Mouse (Mus musculus) heart, embryonic 14.5 days (tissue): ENCODE results near the gene Fam170b. TPM values are rescaled to one million over a fixed set of nuclear protein-coding genes. Genes with fewer than 3 reads are reported as not detected.

Source experiments
- ATAC-seq: fragments of 200-750 bp; cut with Nextera tagmentation; 2 replicates; pipeline ENCODE4 v1.8.0; 2017; ENCODE audit warnings: low read depth, moderate TSS enrichment; ENCODE audit not compliant: insufficient number of reproducible peaks, insufficient read depth, low FRiP score
- H3K27ac ChIP-seq, 2 experiments: fragments of 200-500 bp in 1 of 2; fragments of 300-500 bp in 1 of 2; sonication (generic) in 1 of 2; replicated peaks in 1 of 2; 2 replicates each; pipeline ENCODE4 v1.5.1; 2012 to 2014; ENCODE audit warnings: low read depth in 2 of 2, low read length in 2 of 2, control low read depth in 1 of 2, mild to moderate bottlenecking in 1 of 2, mixed read lengths in 1 of 2; ENCODE audit not compliant: control insufficient read depth in 1 of 2, insufficient read depth in 1 of 2
- H3K27me3 ChIP-seq: fragments of 300-500 bp; sonication (generic); 2 replicates; pipeline ENCODE4 v1.6.1; 2014; ENCODE audit warnings: mild to moderate bottlenecking, low read length, control low read depth; ENCODE audit not compliant: control insufficient read depth, insufficient read depth
- H3K36me3 ChIP-seq: fragments of 300-500 bp; sonication (generic); 2 replicates; pipeline ENCODE4 v1.6.1; 2014; ENCODE audit warnings: mild to moderate bottlenecking, control low read depth, low read length, mixed read lengths; ENCODE audit not compliant: control insufficient read depth, insufficient read depth
- H3K4me1 ChIP-seq, 2 experiments: fragments of 200-500 bp in 1 of 2; fragments of 300-500 bp in 1 of 2; sonication (generic) in 1 of 2; 2 replicates each; pipeline ENCODE4 v1.6.1; 2012 to 2014; ENCODE audit warnings: low read length in 2 of 2, control low read depth in 1 of 2, mixed read lengths in 1 of 2; ENCODE audit not compliant: control insufficient read depth in 2 of 2, insufficient read depth in 2 of 2
- H3K4me2 ChIP-seq: fragments of 300-500 bp; sonication (generic); 2 replicates; pipeline ENCODE4 v1.6.1; 2014; ENCODE audit warnings: mild to moderate bottlenecking, low read length
- H3K4me3 ChIP-seq, 2 experiments: fragments of 200-500 bp in 1 of 2; fragments of 300-500 bp in 1 of 2; sonication (generic) in 1 of 2; 2 replicates each; pipeline ENCODE4 v1.5.1; 2012 to 2014; ENCODE audit warnings: low read length in 2 of 2, mild to moderate bottlenecking in 2 of 2, control low read depth in 1 of 2, low read depth in 1 of 2, moderate library complexity in 1 of 2; ENCODE audit not compliant: control insufficient read depth in 1 of 2, insufficient read depth in 1 of 2
- H3K9ac ChIP-seq: fragments of 300-500 bp; sonication (generic); 2 replicates; pipeline ENCODE4 v1.6.1; 2014; ENCODE audit warnings: mild to moderate bottlenecking, low read length
- H3K9me3 ChIP-seq: fragments of 300-500 bp; sonication (generic); 2 replicates; pipeline ENCODE4 v1.6.1; 2016; ENCODE audit warnings: low read length, control low read depth; ENCODE audit not compliant: control insufficient read depth
- WGBS: fragments of 180-500 bp; shearing (Covaris S2); extraction: QIAGEN DNeasy Blood & Tissue Kit; methylation state at CpG from one replicate; pipeline ENCODE4 v1.1.7; 2014; 5-methylcytosine and 5-hydroxymethylcytosine counted together
- polyA plus RNA-seq: library from polyadenylated mRNA; unstranded; fragments of >200 nt; fragmentation: Nextera tagmentation; extraction: Ambion mirVana; gene quantifications from 2 replicates; pipeline ENCODE4 v1.2.1, GENCODE M21; 2014

Fam170b gene
- polyA plus RNA-seq, 1 experiment from 2014 or later, result 0.19 TPM

DNA sequence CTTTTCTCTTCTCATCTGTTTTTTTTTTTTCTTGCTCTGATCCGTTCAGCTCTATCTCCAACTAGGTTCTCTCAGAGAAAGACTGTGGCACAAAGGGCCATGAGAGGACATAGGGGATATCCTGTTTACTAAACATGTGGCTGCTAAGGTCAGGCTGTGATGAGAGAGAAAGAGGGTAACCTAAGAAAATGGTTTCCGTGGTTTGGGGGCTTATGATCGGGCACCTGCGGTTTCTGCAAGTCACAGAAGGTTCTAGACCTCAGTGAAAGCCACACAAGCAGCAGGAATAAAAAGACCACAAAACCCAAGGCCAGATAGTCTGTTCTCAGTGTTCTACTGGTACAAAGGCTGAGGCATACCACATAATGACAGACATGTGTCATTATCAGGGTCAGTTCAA is 35.4 kb upstream of the Fam170b start:
- Histone ChIP-seq H3K27ac (no peak overlapping the region), H3K4me2 (no peak overlapping the region), H3K9me3 (no peaks in the 10 kb centered on the region), H3K27me3 (no peaks in the 10 kb centered on the region), H3K4me3 (no peak overlapping the region), H3K36me3 (no peaks in the 10 kb centered on the region), H3K9ac (no peak overlapping the region), H3K4me1 (peaks cover 3 to 10% of the 10 kb centered on the region in 2 experiments; a peak in 3 of 4 replicates)
- whole genome bisulfite sequencing, result 81% methylated on average over 4 of the region's 4 CpGs
- no peak for ATAC-seq

DNA sequence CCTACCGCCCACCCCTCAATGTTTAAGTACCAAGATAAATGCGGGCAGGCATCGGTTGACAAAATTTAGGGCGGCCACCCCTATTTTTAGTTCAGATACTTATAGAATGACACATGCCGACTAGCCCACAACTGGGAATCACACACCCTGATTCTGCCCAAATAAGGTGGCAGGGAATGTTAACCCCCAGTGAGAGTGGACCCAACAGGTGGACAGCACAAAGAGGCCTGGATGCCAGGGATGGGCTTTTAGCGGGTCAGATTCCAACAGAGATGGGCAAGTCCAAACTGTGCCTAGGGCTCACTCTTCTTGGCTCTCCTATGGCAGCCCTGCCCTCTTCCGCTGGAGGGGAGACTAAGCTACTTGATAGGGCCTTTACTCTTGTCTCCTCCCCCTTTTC is 33.7 kb upstream of the Fam170b start:
- no peaks in the 10 kb centered on the region for H3K27me3 ChIP-seq
- 49% methylated on average over 7 of the region's 7 CpGs for WGBS
- no peak overlapping the region for H3K9ac ChIP-seq
- no peak for ATAC-seq
- no peaks in the 10 kb centered on the region for H3K9me3 ChIP-seq
- H3K4me1 ChIP-seq, result peaks cover 3 to 10% of the 10 kb centered on the region in 2 experiments; a peak in 3 of 4 replicates
- H3K36me3 ChIP-seq, result no peaks in the 10 kb centered on the region
- H3K27ac ChIP-seq, result no peak overlapping the region
- no peak overlapping the region for H3K4me2 ChIP-seq
- H3K4me3 ChIP-seq, result no peak overlapping the region

DNA sequence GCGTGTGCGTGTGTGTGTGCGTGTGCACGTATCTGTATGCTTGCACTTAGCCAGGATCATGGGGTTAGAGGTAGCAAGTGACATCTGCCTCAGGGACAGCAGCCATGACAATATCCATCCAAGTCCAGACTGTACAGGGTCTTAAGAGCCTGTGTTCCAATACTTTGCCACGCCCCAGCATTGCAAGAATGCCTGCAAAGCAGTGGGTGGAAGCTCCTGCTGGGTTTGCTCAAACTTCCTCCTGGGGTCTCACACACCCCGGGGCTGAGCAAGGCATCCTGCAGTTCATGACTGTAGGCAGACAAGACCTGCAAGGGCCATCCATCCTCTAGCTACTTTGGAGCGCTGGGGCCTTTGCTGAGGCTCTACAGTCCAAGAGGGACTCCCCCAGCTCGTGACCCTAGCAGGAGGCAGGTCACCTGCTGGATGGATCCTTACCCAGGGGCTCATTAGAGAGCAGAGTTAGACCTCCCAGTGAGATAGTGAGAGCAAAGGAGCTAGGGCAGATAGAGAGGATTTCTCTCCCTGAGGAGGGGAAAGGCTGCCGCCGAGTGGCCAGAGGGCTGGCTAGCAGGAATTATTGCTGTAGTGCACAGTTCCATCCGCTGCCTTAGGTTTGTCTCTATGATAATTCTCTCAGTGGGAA is 32.6 kb upstream of the Fam170b start:
- H3K4me2 ChIP-seq, result no peak overlapping the region
- H3K36me3 ChIP-seq, result no peaks in the 10 kb centered on the region
- no peak overlapping the region for H3K9ac ChIP-seq
- peaks cover 3 to 10% of the 10 kb centered on the region in 2 experiments; a peak in 3 of 4 replicates for H3K4me1 ChIP-seq
- no peaks in the 10 kb centered on the region for H3K9me3 ChIP-seq
- H3K4me3 ChIP-seq, result no peak overlapping the region
- no peak overlapping the region for H3K27ac ChIP-seq
- 61% methylated on average over 11 of the region's 11 CpGs for WGBS
- ATAC-seq, result no peak
- H3K27me3 ChIP-seq, result no peaks in the 10 kb centered on the region

DNA sequence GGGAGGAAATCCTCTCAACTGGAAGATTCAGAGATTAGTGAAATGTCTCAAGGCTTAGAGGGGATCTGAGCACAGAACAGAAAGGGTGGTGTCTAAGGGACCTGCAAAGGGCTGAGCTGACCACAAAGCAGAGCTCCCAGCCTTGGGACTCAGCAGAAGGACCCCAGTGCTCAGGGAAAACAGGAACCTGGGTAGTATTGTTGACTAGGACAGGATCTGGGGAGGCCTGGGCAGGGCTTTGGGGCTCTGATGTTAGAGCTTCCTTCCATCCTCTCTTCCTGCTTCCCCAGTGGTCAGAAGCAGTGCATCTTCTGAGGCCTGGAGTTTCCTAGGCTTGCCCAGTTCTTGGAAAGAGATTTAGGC is 32.1 kb upstream of the Fam170b start:
- Histone ChIP-seq H3K9ac (no peak overlapping the region), H3K4me1 (peaks cover 3 to 10% of the 10 kb centered on the region in 2 experiments; a peak in 3 of 4 replicates), H3K9me3 (no peaks in the 10 kb centered on the region), H3K4me3 (no peak overlapping the region), H3K27ac (no peak overlapping the region), H3K4me2 (no peak overlapping the region), H3K27me3 (no peaks in the 10 kb centered on the region), H3K36me3 (no peaks in the 10 kb centered on the region)
- ATAC-seq, result no peak

DNA sequence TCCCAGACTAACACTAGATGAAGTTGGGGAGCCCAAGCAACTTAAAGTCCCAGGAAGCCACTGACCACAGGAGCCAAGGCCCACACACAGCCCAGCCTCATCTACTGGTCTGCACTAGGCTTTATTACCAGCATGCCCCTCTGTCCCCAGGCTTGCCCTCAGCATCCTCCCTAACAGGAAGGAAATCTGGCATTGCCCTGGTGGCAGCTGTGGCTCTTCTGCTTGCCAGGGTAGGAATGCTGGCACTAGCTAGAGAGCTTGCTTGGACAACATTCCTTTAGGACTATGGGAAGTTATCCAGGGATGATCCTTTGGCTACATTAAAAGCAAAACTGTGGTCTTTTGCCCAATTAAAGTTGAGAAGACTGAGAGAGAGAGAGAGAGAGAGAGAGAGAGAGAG is 23.7 kb upstream of the Fam170b start:
- Histone ChIP-seq H3K27ac (no peak overlapping the region), H3K4me1 (peaks cover 4 to 6% of the 10 kb centered on the region in 2 experiments; a peak in 2 of 4 replicates), H3K4me3 (no peak overlapping the region), H3K9ac (no peak overlapping the region), H3K27me3 (no peaks in the 10 kb centered on the region), H3K9me3 (no peaks in the 10 kb centered on the region), H3K4me2 (no peak overlapping the region), H3K36me3 (no peaks in the 10 kb centered on the region)
- no peak for ATAC-seq

DNA sequence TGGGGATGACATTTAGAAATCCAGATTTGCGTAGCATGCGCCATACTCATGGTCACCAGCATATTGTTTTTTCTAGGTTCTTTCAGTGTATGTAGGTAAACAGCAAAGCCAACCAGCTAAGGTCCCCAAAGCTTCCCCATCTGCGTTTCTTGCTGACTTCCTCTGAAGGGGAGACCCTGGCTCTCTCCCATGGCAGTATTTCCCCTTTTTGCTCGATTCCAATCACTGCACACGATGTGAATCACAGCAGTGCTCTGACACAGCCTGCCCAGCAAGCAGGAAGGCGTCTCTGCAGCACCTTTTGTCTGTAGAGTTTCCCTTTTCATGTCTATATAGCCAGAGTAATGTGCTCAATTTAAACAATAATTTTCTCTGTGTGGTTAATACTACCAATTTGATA is 21.3 kb upstream of the Fam170b start:
- WGBS, result 69% methylated on average over 6 of the region's 6 CpGs
- Histone ChIP-seq H3K4me1 (peaks cover 12 to 17% of the 10 kb centered on the region in 2 experiments), H3K9me3 (no peaks in the 10 kb centered on the region), H3K4me3 (no peak overlapping the region), H3K27ac (no peak overlapping the region), H3K36me3 (no peaks in the 10 kb centered on the region), H3K9ac (no peak overlapping the region), H3K4me2 (no peak overlapping the region), H3K27me3 (no peaks in the 10 kb centered on the region)
- no peak for ATAC-seq

DNA sequence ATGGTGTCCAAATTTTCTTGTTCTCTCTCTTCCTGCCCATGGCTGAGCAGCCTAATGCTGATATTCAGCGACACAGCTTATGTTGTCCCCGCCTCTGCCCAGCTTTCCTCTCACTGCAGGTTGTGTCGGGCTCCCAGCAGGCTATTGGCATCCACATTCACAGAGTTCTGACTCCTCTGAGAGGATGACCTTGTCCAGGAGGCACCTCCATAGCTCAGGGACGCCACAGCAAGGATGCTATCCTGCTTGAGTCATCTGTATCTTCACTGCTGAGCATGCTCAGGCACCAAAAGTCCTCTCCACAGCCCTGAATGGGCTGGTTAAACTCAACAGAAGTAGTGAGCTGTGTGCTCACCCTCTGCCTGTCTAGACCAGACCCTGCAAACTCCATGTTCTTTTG is 18.8 kb upstream of the Fam170b start:
- Histone ChIP-seq H3K27ac (no peak overlapping the region), H3K4me1 (peaks cover 27 to 31% of the 10 kb centered on the region in 2 experiments)
- no peak for ATAC-seq

DNA sequence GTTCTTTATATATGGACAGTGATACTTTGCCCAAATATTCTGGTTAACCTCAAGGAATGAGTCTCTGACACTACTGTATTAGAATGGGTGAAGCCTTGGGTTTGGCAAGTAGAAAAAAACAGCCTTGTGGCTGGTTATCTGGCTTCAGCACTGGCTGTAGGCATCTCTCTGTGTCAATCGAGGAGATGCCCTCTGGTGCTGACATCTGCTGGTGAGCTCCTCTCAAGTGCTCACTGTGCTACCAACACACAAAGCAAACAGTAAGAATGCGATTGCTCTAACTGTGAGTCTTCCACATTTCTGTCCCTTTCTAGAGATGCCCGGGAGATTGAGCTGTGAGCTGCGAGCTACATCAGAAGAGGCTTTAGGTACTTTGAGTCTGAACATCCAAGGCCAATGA is 17.2 kb upstream of the Fam170b start:
- Histone ChIP-seq H3K27ac (peak overlapping the region; percentile 52 to 73; a peak in 2 of 4 replicates), H3K36me3 (no peaks in the 10 kb centered on the region), H3K27me3 (no peaks in the 10 kb centered on the region), H3K4me3 (no peak overlapping the region), H3K4me1 (peaks cover 27 to 31% of the 10 kb centered on the region in 2 experiments), H3K9me3 (no peaks in the 10 kb centered on the region), H3K4me2 (no peak overlapping the region), H3K9ac (no peak overlapping the region)
- WGBS, result 60% methylated on average over 4 of the region's 4 CpGs
- ATAC-seq, result no peak

More for the DNA sequence above, 18.8 kb upstream of the Fam170b start:
- Histone ChIP-seq H3K27me3 (no peaks in the 10 kb centered on the region), H3K9ac (no peak overlapping the region), H3K36me3 (no peaks in the 10 kb centered on the region), H3K4me3 (no peak overlapping the region), H3K4me2 (no peak overlapping the region), H3K9me3 (no peaks in the 10 kb centered on the region)
- 38% methylated on average over 4 of the region's 4 CpGs for WGBS
